Mouse (Mus musculus) liver, adult 2 months (tissue): ENCODE measurements around the gene Kpna7. TPM values are rescaled to one million over a fixed set of nuclear protein-coding genes. Genes with fewer than 3 reads are reported as not detected.

Experiments
- DNase-seq: peaks from one replicate; pipeline ENCODE4 v3.0.0-alpha.2; 2011; ENCODE audit warnings: low read depth, low spot score; ENCODE audit errors: extremely low read depth
- H3K27ac ChIP-seq: fragments of 200-500 bp; replicated peaks from 2 replicates; pipeline ENCODE4 v1.5.1; 2012; ENCODE audit warnings: low read depth, mild to moderate bottlenecking, control low read depth, inconsistent platforms, low read length; ENCODE audit not compliant: insufficient read depth
- H3K27me3 ChIP-seq: fragments of 200-500 bp; 2 replicates; pipeline ENCODE4 v1.6.1; 2012; ENCODE audit warnings: mild to moderate bottlenecking, moderate library complexity, low read length, inconsistent platforms; ENCODE audit not compliant: control insufficient read depth, insufficient read depth
- H3K36me3 ChIP-seq: fragments of 200-500 bp; 2 replicates; pipeline ENCODE4 v1.6.1; 2012; ENCODE audit warnings: low read length, inconsistent platforms; ENCODE audit not compliant: control insufficient read depth, insufficient read depth
- H3K4me1 ChIP-seq: fragments of 200-500 bp; 2 replicates; pipeline ENCODE4 v1.6.1; 2011; ENCODE audit warnings: low read length; ENCODE audit not compliant: control insufficient read depth, insufficient read depth
- H3K4me3 ChIP-seq: fragments of 200-500 bp; 2 replicates; pipeline ENCODE4 v1.5.1; 2011; ENCODE audit warnings: low read depth, mild to moderate bottlenecking, control low read depth, low read length, moderate library complexity; ENCODE audit not compliant: insufficient read depth
- H3K79me2 ChIP-seq: fragments of 200-500 bp; 2 replicates; pipeline ENCODE4 v1.6.1; 2012; ENCODE audit warnings: inconsistent platforms, mild to moderate bottlenecking, low read length, moderate library complexity; ENCODE audit not compliant: control insufficient read depth, insufficient read depth
- H3K9ac ChIP-seq: fragments of 200-500 bp; 2 replicates; pipeline ENCODE4 v1.6.1; 2012; ENCODE audit warnings: low read depth, mild to moderate bottlenecking, control low read depth, inconsistent platforms, low read length
- CTCF ChIP-seq: fragments of 200-500 bp; IDR thresholded peaks from 2 replicates; pipeline ENCODE4 v1.5.1; 2011; ENCODE audit warnings: low read depth, low read length, control low read depth
- POLR2A ChIP-seq: fragments of 200-500 bp; IDR thresholded peaks from 2 replicates; pipeline ENCODE4 v1.6.1; 2011; ENCODE audit warnings: low read length, control low read depth; ENCODE audit not compliant: insufficient read depth; ENCODE audit errors: extremely low read depth
- WGBS: fragments of 180-500 bp; shearing (Covaris S2); methylation state at CpG from one replicate; pipeline ENCODE4 v1.1.7; 2018; 5-methylcytosine and 5-hydroxymethylcytosine counted together
- polyA plus RNA-seq: library from polyadenylated mRNA; depleted of rRNA; stranded (reverse); fragments of >200 nt; gene quantifications from 2 replicates; pipeline ENCODE4 v1.2.3, GENCODE M21; 2012
- total RNA-seq: library from RNA; depleted of rRNA; stranded (reverse); fragments of >200 nt; gene quantifications from 2 replicates; pipeline ENCODE4 v1.2.3, GENCODE M21; 2014

The Kpna7 gene
- total and polyA plus RNA-seq, 2 experiments = not detected

DNA sequence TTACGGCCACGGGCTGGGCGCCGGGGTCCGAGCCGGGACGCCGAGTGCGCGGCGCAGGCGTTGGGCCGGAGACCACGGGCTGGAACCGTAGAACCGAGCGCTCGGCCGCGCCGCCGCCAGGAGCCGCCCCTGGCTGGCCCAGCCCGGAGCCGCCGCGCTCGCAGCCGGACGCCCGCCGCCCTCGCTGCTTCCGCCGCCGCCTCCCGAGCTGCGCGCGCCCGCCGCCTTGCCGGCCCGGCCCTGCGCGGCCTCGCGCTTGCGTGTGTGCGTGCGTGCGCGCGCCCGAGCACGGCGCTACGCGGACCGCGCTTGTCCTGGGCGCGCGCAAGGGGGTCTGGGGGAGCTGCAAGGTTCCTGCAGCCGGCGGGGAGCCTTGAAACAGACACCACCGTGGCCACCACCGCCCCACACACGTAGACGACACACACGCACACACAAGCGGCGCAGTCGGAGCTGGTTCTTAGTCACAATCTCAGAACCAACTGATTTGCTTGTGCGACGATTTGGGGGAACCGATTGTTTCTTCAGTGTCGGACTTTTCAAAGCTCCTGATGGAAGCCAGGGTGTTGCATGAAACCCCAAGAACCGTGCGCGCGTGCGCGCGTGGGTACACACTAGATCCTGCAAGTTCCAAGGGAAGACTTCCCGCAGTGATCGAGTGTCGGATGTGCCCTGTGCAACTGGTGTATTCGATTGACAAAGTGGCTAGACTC, 118.0 kb downstream of the Kpna7 start, which contains the start of gene Smurf1:
TSS of gene Smurf1 (minus strand) at position 209 of the 713 bp plus-strand sequence.
- Histone ChIP-seq H3K9ac (peak within 1 kb of the TSS; percentile 96), H3K27ac (peak within 1 kb of the TSS; percentile 75), H3K4me1 (no peaks in the 10 kb centered on the region; the same call in 1 of the 2 replicates), H3K36me3 (no peaks in the 10 kb centered on the region), H3K79me2 (peaks cover 10% of the 10 kb centered on the region; the same call in 1 of the 2 replicates), H3K27me3 (no peaks in the 10 kb centered on the region), H3K4me3 (peak within 1 kb of the TSS; percentile 96)
- DNase-seq = peak; percentile 49
- peak; percentile 54; the same call in 1 of the 2 replicates for TF ChIP-seq POLR2A
- no peak for TF ChIP-seq CTCF
- 3% methylated on average over 88 of the region's 89 CpGs for WGBS

DNA sequence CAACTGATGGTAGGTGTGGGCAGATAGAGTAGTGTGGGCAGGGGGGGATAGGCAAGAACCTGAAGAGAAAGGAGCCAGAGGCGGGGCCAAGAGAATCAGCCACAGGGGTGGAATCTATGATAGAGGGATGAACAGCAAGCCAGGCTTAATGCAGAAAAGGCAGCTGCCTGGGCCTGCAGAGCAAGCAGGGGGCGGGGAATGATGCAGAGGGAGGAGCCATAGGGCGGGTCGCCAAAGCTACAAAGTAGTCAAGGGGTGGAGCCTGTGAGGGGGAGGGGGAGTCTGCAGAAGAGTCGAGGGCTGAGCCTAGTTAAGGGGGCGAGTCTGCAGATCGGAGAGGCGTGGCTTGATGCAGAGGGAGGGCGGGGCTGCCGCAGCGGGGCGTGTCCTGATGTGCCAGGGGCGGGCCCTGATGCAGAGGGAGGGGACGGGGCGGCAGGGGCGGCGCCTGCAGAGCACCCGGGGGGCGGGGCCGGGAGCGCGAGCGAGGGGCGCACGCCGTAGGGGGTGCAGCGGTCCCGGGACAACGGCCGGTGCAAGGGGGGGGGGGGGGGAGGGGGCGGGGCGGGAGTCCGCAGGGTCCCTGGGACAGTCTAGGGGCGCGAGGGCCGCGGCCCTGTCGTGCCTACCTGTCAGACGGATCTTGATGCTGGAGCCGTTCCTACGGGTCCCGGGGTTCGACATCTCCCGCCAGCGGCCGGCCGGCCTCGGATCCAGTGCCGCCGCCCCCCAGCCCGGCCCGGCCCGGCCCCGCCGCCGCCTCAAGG, 118.8 kb downstream of the Kpna7 start:
- no peak for TF ChIP-seq POLR2A
- TF ChIP-seq CTCF = no peak
- Histone ChIP-seq H3K27ac (peak overlapping the region; percentile 59), H3K4me3 (peak overlapping the region; percentile 96), H3K79me2 (peaks cover 17% of the 10 kb centered on the region; the same call in 1 of the 2 replicates), H3K27me3 (no peaks in the 10 kb centered on the region), H3K4me1 (no peaks in the 10 kb centered on the region; the same call in 1 of the 2 replicates), H3K36me3 (no peaks in the 10 kb centered on the region), H3K9ac (peak overlapping the region; percentile 96)
- peak; percentile 82 for DNase-seq
- 2% methylated on average over 42 of the region's 56 CpGs for WGBS

DNA sequence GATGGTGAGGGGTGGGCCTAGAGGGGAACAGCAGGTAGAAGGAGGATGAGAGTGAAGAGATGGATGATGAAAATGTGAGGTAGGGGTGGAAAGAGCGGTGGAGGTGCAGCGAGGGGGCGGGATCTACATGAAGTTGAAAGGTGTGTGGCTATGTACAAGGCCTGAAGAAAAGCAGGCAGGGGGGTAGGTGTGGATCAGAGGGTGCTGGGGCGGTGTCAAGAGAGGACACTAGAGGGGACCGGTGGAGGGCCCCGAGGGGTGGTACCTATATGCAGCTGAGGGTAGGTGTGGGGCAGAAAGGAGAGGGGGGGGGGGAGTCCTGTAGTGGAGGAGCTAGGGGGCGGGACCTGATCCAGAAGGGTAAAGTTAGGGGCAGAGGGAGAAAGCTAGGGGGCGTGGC, 119.4 kb downstream of the Kpna7 start:
- H3K79me2 ChIP-seq = peaks cover 21% of the 10 kb centered on the region; the same call in 1 of the 2 replicates
- H3K4me3 ChIP-seq = no peak overlapping the region
- H3K27me3 ChIP-seq = no peaks in the 10 kb centered on the region
- H3K4me1 ChIP-seq = no peaks in the 10 kb centered on the region; the same call in 1 of the 2 replicates
- DNase-seq = no peak
- TF ChIP-seq CTCF (no peak), POLR2A (no peak)
- no peaks in the 10 kb centered on the region for H3K36me3 ChIP-seq
- 60% methylated on average over 8 of the region's 8 CpGs for WGBS
- H3K9ac ChIP-seq = no peak overlapping the region
- no peak overlapping the region for H3K27ac ChIP-seq

DNA sequence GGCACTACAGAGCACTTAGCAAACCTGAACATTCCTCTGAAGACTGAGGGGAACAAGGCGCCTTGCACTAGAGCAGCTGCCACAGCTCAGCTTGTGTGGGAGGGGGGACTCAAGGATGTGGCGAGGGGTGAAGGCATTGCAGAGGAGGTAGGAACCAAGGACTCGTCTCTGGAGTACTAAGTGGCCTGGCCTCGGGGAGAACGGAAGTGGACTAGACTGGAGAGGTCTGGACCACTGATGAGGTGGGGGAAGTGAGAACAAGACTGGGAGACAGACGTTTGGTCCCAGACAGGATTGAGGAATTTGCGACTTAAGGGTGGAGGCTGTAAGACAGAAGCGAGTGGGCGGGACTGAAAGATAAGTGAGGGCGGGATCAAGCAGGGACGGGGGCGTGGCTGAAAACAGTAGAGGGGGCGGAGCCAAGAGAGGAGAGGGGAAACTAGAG, 120.0 kb downstream of the Kpna7 start:
- H3K4me3 ChIP-seq = no peak overlapping the region
- H3K79me2 ChIP-seq = peaks cover 27% of the 10 kb centered on the region; the same call in 1 of the 2 replicates
- H3K4me1 ChIP-seq = no peaks in the 10 kb centered on the region; the same call in 1 of the 2 replicates
- no peaks in the 10 kb centered on the region for H3K36me3 ChIP-seq
- no peak overlapping the region for H3K9ac ChIP-seq
- H3K27ac ChIP-seq = no peak overlapping the region
- TF ChIP-seq POLR2A (no peak), CTCF (no peak)
- no peaks in the 10 kb centered on the region for H3K27me3 ChIP-seq
- peak; percentile 31 for DNase-seq
- 44% methylated on average over 13 of the region's 13 CpGs for WGBS

DNA sequence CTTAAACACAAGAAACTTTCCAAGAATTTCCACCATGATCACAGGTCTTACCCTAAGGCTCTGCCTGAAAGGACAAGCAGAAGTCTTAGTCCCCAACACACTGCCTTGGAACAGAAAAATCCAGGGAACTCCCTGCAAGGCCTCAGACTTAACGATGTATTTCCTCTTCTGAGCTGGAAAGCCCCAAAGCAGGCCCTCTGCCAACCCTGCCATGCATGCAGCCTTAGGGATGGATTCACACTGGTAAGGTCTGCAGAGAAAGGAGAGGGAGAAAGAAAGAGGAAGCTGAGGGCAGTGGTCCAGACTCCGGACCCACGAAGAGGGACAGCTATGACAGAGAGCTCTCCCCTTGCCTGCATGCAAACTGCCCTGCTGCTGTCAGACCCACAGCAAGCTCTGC, 120.4 kb downstream of the Kpna7 start:
- Histone ChIP-seq H3K27ac (no peak overlapping the region), H3K4me1 (no peaks in the 10 kb centered on the region; the same call in 1 of the 2 replicates), H3K27me3 (no peaks in the 10 kb centered on the region), H3K36me3 (no peaks in the 10 kb centered on the region), H3K4me3 (no peak overlapping the region), H3K9ac (no peak overlapping the region), H3K79me2 (peaks cover 31% of the 10 kb centered on the region; the same call in 1 of the 2 replicates)
- 59% methylated on average over 3 of the region's 3 CpGs for WGBS
- no peak for TF ChIP-seq CTCF
- TF ChIP-seq POLR2A = no peak
- no peak for DNase-seq
